Mouse (Mus musculus): Measurements from ENCODE around the gene Rassf9.

DNA sequence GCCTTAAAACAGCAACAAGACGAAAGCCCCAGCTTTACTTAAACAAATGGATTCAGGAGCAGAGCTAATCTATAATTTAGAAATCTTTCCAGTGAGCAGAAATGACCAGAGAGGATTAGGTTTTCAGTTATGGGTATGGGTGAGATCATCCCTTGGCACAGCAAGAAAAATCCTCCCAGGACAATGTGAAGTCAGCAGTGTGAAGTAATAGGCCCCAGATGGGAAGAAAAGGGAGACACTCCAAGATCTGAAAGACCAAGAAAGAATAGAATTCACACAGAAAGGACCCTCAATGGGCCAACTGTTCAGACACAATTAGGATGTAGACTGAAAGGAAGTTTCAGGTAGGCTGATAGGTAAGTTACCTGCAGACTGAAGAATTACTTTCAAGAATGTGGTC is 50.5 kb downstream of the Rassf9 start:
- TF ChIP-seq POLR2A (IDR thresholded peaks at IDR 0.05; ENCODE audit: low read depth, low read length), result no peak
- no peak for TF ChIP-seq CTCF (conservative IDR thresholded peaks at IDR 0.05; ENCODE audit: insufficient read depth, insufficient read length, low read depth, low read length)
